Mouse (Mus musculus) kidney, postnatal 4 days (tissue): ENCODE results near the gene Bsn.

Experiments
- DNase-seq, 2 experiments: peaks; one replicate each; pipeline ENCODE4 v3.0.0; 2021; ENCODE audit warnings: mixed read lengths in 2 of 2

The Bsn gene

GRCm38 (mm10) chr9:108121170-108121969, 68.8 kb downstream of the Bsn start:
- DNase-seq = no peak

DNA sequence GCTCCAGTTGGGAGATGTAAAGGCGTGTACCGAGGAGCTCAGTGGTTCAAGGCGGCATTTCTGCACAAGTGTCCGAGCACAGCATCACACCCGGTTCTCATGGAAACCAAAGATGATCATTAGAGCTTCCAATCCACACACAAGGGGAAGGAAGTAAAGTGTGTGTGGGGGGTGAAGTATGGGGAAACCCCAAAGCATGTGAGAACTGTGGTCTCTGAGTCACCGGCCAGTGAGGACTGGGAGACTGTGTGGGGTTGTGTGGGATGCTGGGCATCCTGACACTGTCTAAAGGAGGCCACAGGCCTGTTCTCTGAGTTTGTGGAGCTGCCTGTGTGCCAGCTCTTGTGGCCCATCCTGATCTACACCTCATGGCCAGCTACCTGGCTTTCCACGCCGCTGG, 69.5 kb downstream of the Bsn start:
- DNase-seq = no peak

GRCm38 (mm10) chr9:108119891-108120411, 70.2 kb downstream of the Bsn start:
- DNase-seq = peak; percentile 68 to 82

DNA sequence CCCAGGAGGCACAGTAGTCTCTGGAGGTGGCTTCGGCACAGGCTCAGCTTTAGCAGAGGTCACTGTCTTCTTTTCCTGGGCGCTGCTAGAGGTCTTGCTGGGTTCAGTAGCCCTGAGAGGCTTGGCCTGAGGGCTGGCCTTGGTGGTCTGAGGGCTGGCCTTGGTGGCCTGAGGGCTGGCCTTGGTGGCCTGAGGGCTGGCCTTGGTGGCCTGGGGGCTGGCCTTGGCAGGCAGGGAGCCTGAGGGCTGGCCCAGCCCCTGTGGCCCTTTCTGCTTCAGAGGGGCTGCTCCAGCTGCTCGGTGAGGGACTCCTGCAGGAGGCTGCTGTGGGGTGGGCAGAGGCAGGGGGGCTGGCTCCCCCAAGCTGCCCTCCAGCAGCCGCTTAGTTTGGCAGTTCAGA, 73.0 kb downstream of the Bsn start:
- DNase-seq = no peak

GRCm38 (mm10) chr9:108115290-108116077, 74.7 kb downstream of the Bsn start:
- DNase-seq = no peak

DNA sequence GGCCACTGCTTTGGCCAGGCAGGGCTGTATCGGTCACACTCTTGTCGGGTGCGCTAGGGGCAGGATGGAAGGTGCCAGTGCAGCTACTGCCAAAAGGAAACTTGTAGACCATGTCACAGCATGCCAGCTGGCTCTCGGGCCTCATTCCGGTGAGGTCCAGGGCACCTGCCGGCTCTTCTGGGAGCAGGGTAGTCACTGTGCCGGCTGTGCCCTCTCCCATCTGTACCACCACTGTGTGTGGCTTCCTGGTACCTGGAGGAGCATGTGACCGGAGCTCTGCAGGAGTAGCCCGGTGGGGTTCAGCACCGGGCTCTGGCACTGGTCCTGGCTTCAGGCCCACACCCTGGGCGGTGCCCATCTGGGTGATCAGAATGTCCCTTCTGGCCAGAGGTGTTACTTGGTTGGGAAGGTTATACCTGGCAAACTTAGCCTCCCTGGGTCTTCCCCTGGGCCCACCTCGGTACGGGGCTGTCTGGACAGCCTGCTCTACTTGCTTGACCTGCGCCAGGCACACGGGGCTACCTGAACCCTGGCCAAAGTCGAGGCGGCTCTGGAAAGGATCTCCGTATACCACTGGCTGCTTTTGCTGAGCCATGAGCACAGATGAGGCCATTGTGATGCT, 77.4 kb downstream of the Bsn start:
- no peak for DNase-seq

- DNase-seq = no peak
Measured at GRCm38 (mm10) chr9:108111593-108112121, 78.5 kb downstream of the Bsn start.

GRCm38 (mm10) chr9:108111101-108111592, 79.0 kb downstream of the Bsn start:
- DNase-seq = peak; percentile 52 to 58

DNA sequence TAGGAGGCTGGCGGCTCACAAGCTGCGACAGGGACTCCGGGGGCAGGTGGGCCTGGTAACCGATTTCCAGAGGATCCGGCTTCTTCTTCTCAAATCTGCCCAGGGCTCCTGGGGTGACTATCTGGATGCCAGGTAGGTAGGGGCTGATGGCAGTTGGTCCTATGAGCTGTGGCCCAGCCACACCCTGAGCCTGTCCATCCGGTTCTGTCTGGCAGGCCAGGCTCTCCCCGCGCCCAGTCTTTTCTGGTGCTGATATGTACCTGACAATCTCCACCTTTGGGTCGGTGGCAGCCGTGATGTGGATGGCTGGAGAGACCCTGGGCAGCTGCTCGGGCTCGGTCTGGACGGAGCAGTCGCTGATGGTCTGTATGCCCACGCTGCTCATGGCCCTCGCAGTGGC, 80.0 kb downstream of the Bsn start:
- no peak for DNase-seq

DNA sequence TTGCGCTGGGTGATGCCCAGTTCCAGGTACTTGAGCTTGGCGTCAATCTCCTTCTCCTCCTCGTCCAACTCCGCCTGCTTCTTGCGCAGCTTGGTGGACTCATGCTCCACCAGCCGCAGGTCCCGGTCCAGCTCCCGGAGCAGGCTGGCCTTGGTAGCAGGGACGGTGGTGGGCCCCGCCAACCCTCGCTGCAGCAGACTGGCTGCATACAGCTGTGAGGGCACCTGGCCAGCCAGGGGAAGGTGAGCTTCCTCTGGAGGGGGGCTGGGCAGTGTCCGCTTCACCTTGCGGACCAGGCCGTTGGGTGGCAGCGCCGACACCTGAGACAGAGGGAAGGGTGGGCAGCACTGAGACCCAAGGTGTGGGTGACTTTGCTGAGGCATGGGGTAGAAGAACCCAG, 82.3 kb downstream of the Bsn start:
- no peak for DNase-seq

- no peak for DNase-seq
Measured at GRCm38 (mm10) chr9:108106090-108106489, 84.1 kb downstream of the Bsn start.

- no peak for DNase-seq
Measured at GRCm38 (mm10) chr9:108105549-108105863, 84.7 kb downstream of the Bsn start.

- DNase-seq = peak in 1 of 2 experiments; percentile 29
Measured at GRCm38 (mm10) chr9:108104766-108105548, 85.2 kb downstream of the Bsn start.

GRCm38 (mm10) chr9:108099619-108100018, 90.6 kb downstream of the Bsn start:
- no peak for DNase-seq

DNA sequence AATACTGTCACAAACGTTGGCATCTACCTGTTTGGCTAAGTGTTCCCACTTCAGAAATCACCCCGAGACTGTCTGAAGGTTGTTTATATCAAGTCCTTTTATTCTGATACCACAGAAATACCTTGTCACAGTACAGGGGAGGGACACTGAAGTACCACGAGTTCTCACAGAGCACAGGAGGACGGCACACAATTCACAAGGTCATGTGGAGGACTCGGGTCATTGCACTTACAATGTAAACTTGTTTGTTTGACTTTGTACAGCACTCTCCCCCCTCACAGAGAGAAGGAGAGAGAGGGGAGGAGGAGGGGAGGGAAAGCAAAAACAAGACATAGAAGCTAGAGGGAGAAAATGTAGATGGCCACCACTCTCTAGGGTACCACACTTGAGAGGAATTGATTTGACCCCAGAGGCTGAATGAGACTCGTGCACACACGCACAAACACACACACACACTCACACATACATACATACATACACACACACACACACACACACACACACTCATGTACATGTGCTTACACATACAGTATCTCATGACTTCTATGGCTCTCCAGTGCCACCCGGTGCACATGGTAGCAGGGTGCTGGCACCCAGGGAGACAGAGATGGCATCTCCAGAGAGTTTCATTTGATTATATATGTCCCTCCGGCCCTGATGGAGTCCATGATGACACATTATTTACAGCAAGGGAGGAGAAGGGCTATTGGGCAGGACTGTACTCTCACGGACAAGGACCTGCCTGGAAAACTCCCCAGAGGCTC, 94.1 kb downstream of the Bsn start:
- DNase-seq = no peak

- DNase-seq = peak; percentile 76 to 83
Measured at GRCm38 (mm10) chr9:108095518-108095917, 94.7 kb downstream of the Bsn start.

GRCm38 (mm10) chr9:108094998-108095411, 95.2 kb downstream of the Bsn start:
- no peak for DNase-seq

DNA sequence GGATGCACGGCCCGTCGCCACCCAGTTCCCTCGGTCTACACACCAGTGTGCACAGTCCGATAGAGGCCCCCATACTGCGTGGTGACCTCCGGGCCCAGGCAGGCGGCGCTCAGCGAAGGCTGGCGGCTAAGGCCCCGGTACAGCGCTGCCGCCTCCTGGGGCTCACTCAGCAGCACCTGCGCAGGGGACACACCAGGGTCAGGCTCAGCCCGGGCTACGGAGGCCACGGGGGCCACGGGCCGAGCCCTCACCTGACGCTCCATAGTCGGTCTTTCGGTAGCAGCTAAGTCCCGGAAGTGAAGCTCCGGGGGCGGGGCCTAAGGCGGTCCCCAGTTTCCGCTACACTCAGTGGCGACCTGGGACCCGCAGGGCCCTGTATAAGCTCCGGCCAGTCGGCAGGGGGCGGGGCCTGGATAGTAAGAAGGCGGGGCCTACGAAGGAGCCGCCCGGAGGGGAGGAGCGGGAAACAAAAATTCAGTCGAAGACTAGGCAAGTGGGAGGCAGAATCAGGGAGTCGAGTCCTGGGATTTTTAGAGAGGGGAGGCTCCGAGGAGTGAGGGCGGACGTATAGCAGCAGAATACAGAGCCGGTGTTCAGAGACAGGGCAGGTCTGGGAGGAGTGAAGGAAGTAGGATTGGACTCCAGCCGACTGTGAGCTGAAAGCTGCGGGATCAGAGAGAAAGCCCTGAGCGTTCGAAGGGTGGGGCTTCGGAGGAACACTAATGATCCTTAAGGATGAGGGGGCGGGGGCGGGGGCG, 95.8 kb downstream of the Bsn start, which contains the start of gene Apeh:
Apeh (minus strand) TSS at position 423 of the 758 bp plus-strand sequence.
- DNase-seq = peak; percentile 98 to 99

DNA sequence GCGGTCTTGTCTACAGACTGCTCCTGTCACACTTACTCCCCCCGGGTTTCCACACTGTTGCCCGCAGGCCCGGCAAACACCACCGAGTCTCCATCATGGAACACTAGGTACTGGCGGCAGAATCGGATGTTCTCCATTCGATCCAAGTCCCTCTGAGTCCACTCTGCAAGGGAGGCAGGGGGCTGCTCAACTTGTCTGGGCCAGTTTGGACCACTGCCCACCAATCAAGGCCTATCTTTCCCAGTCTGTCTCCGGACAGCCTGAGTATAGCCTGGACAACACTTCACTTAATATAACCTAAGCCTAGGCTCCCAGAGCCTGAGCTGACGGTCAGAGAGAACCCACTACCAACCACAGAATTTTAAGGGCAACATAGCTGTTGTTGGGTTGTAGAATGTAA, 96.6 kb downstream of the Bsn start:
- no peak for DNase-seq

- peak in 1 of 2 experiments; percentile 35 for DNase-seq
Measured at GRCm38 (mm10) chr9:108090611-108091120, 99.5 kb downstream of the Bsn start.
